In the genomic region with DNA sequence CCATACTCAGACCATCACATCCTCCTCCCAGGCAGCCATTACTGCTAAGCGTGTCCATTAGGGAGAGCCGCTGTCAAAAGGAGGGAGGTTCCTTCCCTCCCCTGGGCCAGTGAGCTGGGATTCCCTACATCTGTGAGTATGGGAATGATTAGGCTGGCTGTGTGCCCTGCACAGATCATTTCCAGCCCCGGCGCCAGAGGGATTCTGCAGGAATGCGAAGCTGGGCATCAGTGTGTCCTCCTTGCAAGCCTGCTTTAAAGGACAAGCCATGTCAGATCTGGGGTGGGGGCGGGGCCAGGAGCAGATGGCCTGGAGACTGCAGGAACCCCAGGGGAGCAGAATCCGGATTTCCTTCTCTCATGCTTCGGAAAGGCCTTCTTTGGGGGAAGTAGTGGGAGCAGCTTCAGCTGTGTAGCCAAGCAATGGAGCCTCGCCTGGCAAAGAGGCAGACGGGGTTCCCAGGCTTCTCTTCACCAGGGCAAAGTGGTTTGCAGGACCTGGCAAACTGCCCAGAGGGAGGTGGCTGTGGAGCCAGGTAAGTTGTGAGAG, we compare ENCODE assay signal across 9 mouse cellular contexts. TPM values are rescaled to one million over a fixed set of nuclear protein-coding genes. Genes with fewer than 3 reads are reported as not detected.
DNase-seq lines count a peak whose midpoint lies in the region; ATAC-seq and TF ChIP-seq lines count a peak whose summit lies in the region.
"Had no signal": no experiment of that assay in that cellular context is flagged by ENCODE, and none has a peak within 500 bp of the region (broad histone marks: within the 10 kb centered on the region; RNA-seq: fewer than 3 reads in every experiment).

No protein-coding gene starts in this region.

- no peak for TF ChIP-seq CTCF in lung, embryonic 14.5 days (IDR thresholded peaks at IDR 0.05; ENCODE audit: low read depth)

- WGBS in embryonic facial prominence, embryonic 12.5 days = 5% methylated on average over 10 of the region's 10 CpGs
- 9% methylated on average over 10 of the region's 10 CpGs for WGBS in heart, embryonic 13.5 days
- WGBS in kidney, embryonic 15.5 days = 24% methylated on average over 10 of the region's 10 CpGs
- 15% methylated on average over 10 of the region's 10 CpGs for WGBS in lung, embryonic 14.5 days

- ATAC-seq in frontal cortex, adult (ENCODE audit: low TSS enrichment) = peak; percentile 74
- peak; percentile 82 for ATAC-seq in embryonic facial prominence, embryonic 12.5 days (ENCODE audit: insufficient number of reproducible peaks, insufficient read depth, low FRiP score, low TSS enrichment)
- ATAC-seq in heart, embryonic 13.5 days (ENCODE audit: extremely low read depth, insufficient number of reproducible peaks, low FRiP score, low TSS enrichment) = no peak
- ATAC-seq in kidney, embryonic 15.5 days (replicated peaks; ENCODE audit: low FRiP score) = peak; percentile 66
- peak; percentile 90 for ATAC-seq in lung, embryonic 14.5 days (ENCODE audit: insufficient read depth)

- peak overlapping the region; percentile 45 for H3K4me2 ChIP-seq in embryonic facial prominence, embryonic 12.5 days (replicated peaks)
- peak overlapping the region; percentile 58 for H3K4me2 ChIP-seq in heart, embryonic 13.5 days
- H3K4me2 ChIP-seq in kidney, embryonic 15.5 days = peak overlapping the region; percentile 45
- H3K4me2 ChIP-seq in lung, embryonic 14.5 days = peak overlapping the region; percentile 54

- H3K4me3 ChIP-seq in embryonic facial prominence, embryonic 12.5 days = peak overlapping the region; percentile 19
- H3K4me3 ChIP-seq in heart, embryonic 13.5 days = peak overlapping the region; percentile 34
- H3K4me3 ChIP-seq in kidney, embryonic 15.5 days (replicated peaks) = peak overlapping the region; percentile 14; the same call in 1 of the 2 replicates
- peak overlapping the region; percentile 13 for H3K4me3 ChIP-seq in lung, embryonic 14.5 days (ENCODE audit: low read depth, low read length)

- no peaks in the 10 kb centered on the region for H3K36me3 ChIP-seq in embryonic facial prominence, embryonic 12.5 days
- H3K36me3 ChIP-seq in heart, embryonic 13.5 days = no peaks in the 10 kb centered on the region
- no peaks in the 10 kb centered on the region for H3K36me3 ChIP-seq in kidney, embryonic 15.5 days
- H3K36me3 ChIP-seq in lung, embryonic 14.5 days (ENCODE audit: insufficient read depth) = no peaks in the 10 kb centered on the region

- no peaks in the 10 kb centered on the region for H3K9me3 ChIP-seq in embryonic facial prominence, embryonic 12.5 days
- no peaks in the 10 kb centered on the region for H3K9me3 ChIP-seq in heart, embryonic 13.5 days
- H3K9me3 ChIP-seq in kidney, embryonic 15.5 days (replicated peaks) = no peaks in the 10 kb centered on the region
- H3K9me3 ChIP-seq in lung, embryonic 14.5 days (ENCODE audit: low read depth, low read length) = no peaks in the 10 kb centered on the region

- H3K27ac ChIP-seq in embryonic facial prominence, embryonic 12.5 days = peak overlapping the region; percentile 91
- H3K27ac ChIP-seq in heart, embryonic 13.5 days (replicated peaks) = peak overlapping the region; percentile 67
- H3K27ac ChIP-seq in kidney, embryonic 15.5 days = peak overlapping the region; percentile 43
- peak overlapping the region; percentile 77 for H3K27ac ChIP-seq in lung, embryonic 14.5 days (ENCODE audit: low read depth)

- H3K9ac ChIP-seq in embryonic facial prominence, embryonic 12.5 days = peak overlapping the region; percentile 29; the same call in 1 of the 2 replicates
- peak overlapping the region; percentile 20; the same call in 1 of the 2 replicates for H3K9ac ChIP-seq in heart, embryonic 13.5 days
- no peak overlapping the region for H3K9ac ChIP-seq in kidney, embryonic 15.5 days
- peak overlapping the region; percentile 22 for H3K9ac ChIP-seq in lung, embryonic 14.5 days

- peaks cover 28% of the 10 kb centered on the region; the same call in 1 of the 2 replicates for H3K4me1 ChIP-seq in embryonic facial prominence, embryonic 12.5 days
- peaks cover 25% of the 10 kb centered on the region for H3K4me1 ChIP-seq in heart, embryonic 13.5 days
- peaks cover 12% of the 10 kb centered on the region for H3K4me1 ChIP-seq in kidney, embryonic 15.5 days
- H3K4me1 ChIP-seq in lung, embryonic 14.5 days (ENCODE audit: insufficient read depth) = peaks cover 11% of the 10 kb centered on the region; the same call in 1 of the 2 replicates

- no peak for DNase-seq in frontal cortex, postnatal 25 days (ENCODE audit: low spot score in 2 of 2)
- DNase-seq in lung, embryonic 14.5 days = peak; percentile 91
- peak; percentile 82 for DNase-seq in retina, postnatal 1 day
- DNase-seq in B cell, adult 2 months = no peak

- no peaks in the 10 kb centered on the region for H3K27me3 ChIP-seq in embryonic facial prominence, embryonic 12.5 days
- H3K27me3 ChIP-seq in heart, embryonic 13.5 days (replicated peaks) = no peaks in the 10 kb centered on the region
- no peaks in the 10 kb centered on the region for H3K27me3 ChIP-seq in kidney, embryonic 15.5 days
- H3K27me3 ChIP-seq in lung, embryonic 14.5 days (ENCODE audit: insufficient read depth, low read length) = no peaks in the 10 kb centered on the region
- H3K27me3 ChIP-seq: CH12.LX had no signal

RNA-seq across cellular contexts. Expression of gene Dlg1, which starts 45.3 kb away (rescaled TPM):
- 39.1 and 43.5 TPM in 2 replicates for polyA plus RNA-seq in embryonic facial prominence, embryonic 12.5 days (2016; fragmentation: Nextera tagmentation; extraction: Ambion mirVana)
- polyA plus RNA-seq in heart, embryonic 13.5 days (2015; fragmentation: Nextera tagmentation; extraction: Ambion mirVana) = 12.4 and 13.2 TPM in 2 replicates
- polyA plus RNA-seq in kidney, embryonic 15.5 days (2015; fragmentation: Nextera tagmentation; extraction: Ambion mirVana) = 28.5 and 31.3 TPM in 2 replicates
- 28.0 and 31.9 TPM in 2 replicates for polyA plus RNA-seq in lung, embryonic 14.5 days (2014; fragmentation: Nextera tagmentation; extraction: Ambion mirVana)

Comparison
In these comparisons a context has a peak if more than half of its experiments do, and no peak if none do; other contexts are left out.
1. DNase-seq: peak in lung, embryonic 14.5 days (single experiment) and retina, postnatal 1 day (single experiment); none in frontal cortex, postnatal 25 days (0 of 2) and B cell, adult 2 months (0 of 2).
2. Peak in every context shown above with its lines, with median percentiles within 50 percentile points of each other: H3K27ac ChIP-seq, H3K4me2 ChIP-seq and H3K4me3 ChIP-seq.